Mouse (Mus musculus) intestine, embryonic 16.5 days (tissue): ENCODE measurements around the gene Ap4b1. TPM values are rescaled to one million over a fixed set of nuclear protein-coding genes. Genes with fewer than 3 reads are reported as not detected.
"Not testable (repeated sequence)": the region's sequence is repeated elsewhere in the genome, so short reads cannot be mapped to it uniquely, and the experiment has no call there.

Experiments
- ATAC-seq: fragments of 200-750 bp; cut with Nextera tagmentation; 2 replicates; pipeline ENCODE4 v1.8.0; 2017; ENCODE audit warnings: moderate TSS enrichment, moderate library complexity
- H3K27ac ChIP-seq: fragments of 300-500 bp; sonication (generic); 2 replicates; pipeline ENCODE4 v1.5.1; 2014; ENCODE audit warnings: mild to moderate bottlenecking, low read length
- H3K27me3 ChIP-seq: fragments of 300-500 bp; sonication (generic); replicated peaks from 2 replicates; pipeline ENCODE4 v1.6.1; 2014; ENCODE audit warnings: low read length, control low read depth, mixed read lengths; ENCODE audit not compliant: control insufficient read depth, insufficient read depth
- H3K36me3 ChIP-seq: fragments of 300-500 bp; sonication (generic); 2 replicates; pipeline ENCODE4 v1.6.1; 2014; ENCODE audit warnings: low read length, control low read depth; ENCODE audit not compliant: control insufficient read depth, insufficient read depth
- H3K4me1 ChIP-seq: fragments of 300-500 bp; sonication (generic); 2 replicates; pipeline ENCODE4 v1.6.1; 2014; ENCODE audit warnings: low read length, control low read depth, mixed read lengths; ENCODE audit not compliant: control insufficient read depth, insufficient read depth
- H3K4me2 ChIP-seq: fragments of 300-500 bp; sonication (generic); 2 replicates; pipeline ENCODE4 v1.6.1; 2014; ENCODE audit warnings: low read depth, low read length, control low read depth
- H3K4me3 ChIP-seq: fragments of 300-500 bp; sonication (generic); 2 replicates; pipeline ENCODE4 v1.5.1; 2014; ENCODE audit warnings: mild to moderate bottlenecking, low read length
- H3K9ac ChIP-seq: fragments of 300-500 bp; sonication (generic); 2 replicates; pipeline ENCODE4 v1.6.1; 2014; ENCODE audit warnings: low read depth, low read length
- H3K9me3 ChIP-seq: fragments of 300-500 bp; sonication (generic); 2 replicates; pipeline ENCODE4 v1.6.1; 2016; ENCODE audit warnings: low read length, control low read depth; ENCODE audit not compliant: control insufficient read depth
- WGBS: fragments of 180-500 bp; shearing (Covaris S2); extraction: QIAGEN DNeasy Blood & Tissue Kit; methylation state at CpG from one replicate; pipeline ENCODE4 v1.1.7; 2014; 5-methylcytosine and 5-hydroxymethylcytosine counted together
- polyA plus RNA-seq: library from polyadenylated mRNA; unstranded; fragments of >200 nt; fragmentation: Nextera tagmentation; extraction: Ambion mirVana; gene quantifications from 2 replicates; pipeline ENCODE4 v1.2.1, GENCODE M21; 2015

Gene Ap4b1
- polyA plus RNA-seq, 1 experiment from 2014 or later: 21.8 TPM

DNA sequence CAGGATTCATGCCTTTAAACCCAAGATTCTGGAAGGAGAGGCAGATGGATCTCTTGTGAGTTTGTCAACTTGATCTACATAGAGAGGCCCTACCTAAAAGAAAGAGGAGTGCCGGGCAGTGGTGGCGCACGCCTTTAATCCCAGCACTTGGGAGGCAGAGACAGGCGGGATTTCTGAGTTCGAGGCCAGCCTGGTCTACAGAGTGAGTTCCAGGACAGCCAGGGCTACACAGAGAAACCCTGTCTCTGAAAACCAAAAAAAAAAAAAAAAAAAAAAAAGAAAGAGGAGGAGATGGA lies 17.3 kb upstream of the Ap4b1 start:
- not testable (repeated sequence) for H3K4me1 ChIP-seq, H3K36me3 ChIP-seq, ATAC-seq, H3K27me3 ChIP-seq, H3K4me3 ChIP-seq, H3K9ac ChIP-seq, H3K27ac ChIP-seq, H3K9me3 ChIP-seq
- peak overlapping the region; percentile 58; the same call in 1 of the 2 replicates for H3K4me2 ChIP-seq
- 76% methylated on average over 5 of the region's 5 CpGs for WGBS

DNA sequence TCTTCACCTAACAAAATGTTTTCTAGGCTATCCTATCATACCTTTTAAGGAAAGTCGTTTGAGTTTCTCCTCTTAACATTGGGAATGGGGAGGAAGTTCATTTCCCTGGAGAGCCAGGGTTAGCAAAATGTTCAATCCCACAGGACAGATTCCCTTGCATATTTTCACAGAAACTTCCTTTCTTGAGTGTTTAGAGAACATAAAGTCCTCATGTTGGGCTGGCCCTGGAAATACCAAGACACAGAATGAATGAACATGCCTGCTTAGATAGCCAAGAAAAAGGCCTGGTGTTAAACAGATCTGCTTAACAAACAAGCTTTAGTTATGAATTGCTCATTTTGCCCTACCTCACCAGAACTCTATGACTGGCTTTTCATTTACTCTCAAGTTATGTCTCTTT lies 16.8 kb upstream of the Ap4b1 start:
- Histone ChIP-seq H3K4me2 (no peak overlapping the region), H3K4me3 (no peak overlapping the region), H3K4me1 (peaks cover 5% of the 10 kb centered on the region; the same call in 1 of the 2 replicates), H3K9ac (no peak overlapping the region), H3K36me3 (no peaks in the 10 kb centered on the region), H3K27me3 (no peaks in the 10 kb centered on the region; the same call in 1 of the 2 replicates), H3K27ac (no peak overlapping the region), H3K9me3 (no peaks in the 10 kb centered on the region)
- ATAC-seq: no peak
- WGBS: 80% methylated on average over 1 of the region's 1 CpGs

DNA sequence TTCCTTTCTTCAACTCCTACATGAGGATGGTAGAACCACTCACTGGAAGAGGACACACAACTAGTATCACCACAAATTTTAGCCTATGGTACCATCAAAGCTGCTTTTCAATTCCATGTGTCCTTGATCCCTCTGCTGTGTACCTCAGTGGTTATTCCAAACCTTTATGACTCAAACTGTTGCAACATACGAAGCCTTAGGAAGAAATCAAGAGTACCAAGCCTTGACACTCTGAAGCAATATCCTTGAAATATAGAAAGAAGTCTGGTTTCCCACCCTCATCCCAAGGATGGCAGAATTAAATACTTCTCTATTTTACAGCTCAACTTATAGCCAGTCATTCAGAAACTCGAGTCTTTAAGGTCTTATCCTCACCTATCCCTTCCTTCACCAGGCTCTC lies 12.9 kb upstream of the Ap4b1 start:
- Histone ChIP-seq H3K27ac (no peak overlapping the region), H3K9me3 (no peaks in the 10 kb centered on the region), H3K27me3 (no peaks in the 10 kb centered on the region; the same call in 1 of the 2 replicates), H3K36me3 (no peaks in the 10 kb centered on the region), H3K4me2 (no peak overlapping the region), H3K4me1 (no peaks in the 10 kb centered on the region), H3K9ac (no peak overlapping the region), H3K4me3 (no peak overlapping the region)
- ATAC-seq: no peak
- 60% methylated on average over 2 of the region's 2 CpGs for WGBS

DNA sequence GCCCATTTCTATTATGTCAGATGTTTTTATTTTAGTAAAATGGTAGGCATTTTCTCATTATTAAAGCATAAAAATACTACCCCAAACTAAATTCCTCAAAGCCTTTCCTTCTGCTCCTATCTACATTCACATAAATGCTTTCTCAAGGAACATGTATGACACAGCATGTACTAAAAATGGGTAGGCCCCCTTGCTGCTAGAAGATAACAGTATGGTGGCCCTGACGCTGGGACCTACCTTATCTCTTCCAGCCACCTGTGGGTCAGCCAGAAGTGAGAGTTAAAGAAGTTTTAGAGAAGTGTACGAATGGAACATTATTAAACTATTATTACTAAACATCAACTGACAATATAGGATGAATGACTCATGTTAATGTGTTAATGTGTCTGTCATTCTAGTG lies 9.8 kb upstream of the Ap4b1 start:
- peaks cover 2% of the 10 kb centered on the region; the same call in 1 of the 2 replicates for H3K36me3 ChIP-seq
- H3K4me3 ChIP-seq: no peak overlapping the region
- 62% methylated on average over 2 of the region's 2 CpGs for WGBS
- ATAC-seq: no peak
- no peaks in the 10 kb centered on the region for H3K9me3 ChIP-seq
- H3K4me1 ChIP-seq: peaks cover 2% of the 10 kb centered on the region; the same call in 1 of the 2 replicates
- no peak overlapping the region for H3K9ac ChIP-seq
- H3K27me3 ChIP-seq: no peaks in the 10 kb centered on the region; the same call in 1 of the 2 replicates
- H3K4me2 ChIP-seq: no peak overlapping the region
- H3K27ac ChIP-seq: no peak overlapping the region

DNA sequence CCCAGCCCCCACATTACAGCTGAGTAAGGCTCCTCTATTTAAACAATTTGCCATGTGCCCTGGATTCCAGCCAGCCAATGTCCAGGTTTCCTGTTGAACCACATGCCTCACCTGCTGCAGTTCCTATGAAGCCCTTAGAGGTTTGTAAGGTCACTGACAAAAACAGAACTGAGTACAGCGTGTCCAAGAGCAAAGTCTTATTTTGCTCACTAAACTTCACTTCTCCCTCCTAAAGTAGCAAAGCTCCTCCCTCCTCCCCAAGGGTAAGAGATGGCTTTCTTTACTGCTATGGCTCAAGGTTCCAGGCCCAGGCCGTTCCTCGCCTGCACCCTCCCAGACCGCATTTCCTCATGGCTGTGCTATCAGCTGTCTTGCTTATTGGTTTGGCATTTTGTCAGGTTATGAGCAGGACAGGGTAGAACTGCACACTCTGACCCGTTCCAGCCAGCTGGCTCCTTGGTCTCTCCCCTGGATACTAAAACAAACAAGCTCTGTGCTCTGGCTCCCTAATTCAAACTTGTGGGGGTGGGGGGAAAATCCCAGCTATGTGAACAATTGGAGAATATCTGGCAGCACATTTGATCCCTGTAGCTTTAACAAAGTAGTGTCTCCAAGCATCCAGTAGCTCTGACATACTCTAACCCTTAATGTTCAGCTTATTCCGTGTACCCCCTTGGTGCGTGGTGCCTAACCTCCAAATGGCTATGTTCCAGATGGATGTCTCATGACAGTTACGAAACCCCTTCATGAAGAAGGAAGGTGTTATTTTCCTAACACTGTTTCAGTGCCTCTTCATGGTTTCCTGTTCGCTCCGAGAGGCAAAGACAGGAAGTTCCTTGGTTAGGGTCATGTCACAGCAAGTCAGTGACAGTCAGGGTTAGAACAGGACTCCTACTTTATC lies 7.4 kb upstream of the Ap4b1 start:
- H3K4me1 ChIP-seq: peaks cover 2% of the 10 kb centered on the region; the same call in 1 of the 2 replicates
- peak overlapping the region; percentile 47 for H3K27ac ChIP-seq
- H3K36me3 ChIP-seq: peaks cover 6% of the 10 kb centered on the region; the same call in 1 of the 2 replicates
- 57% methylated on average over 10 of the region's 10 CpGs for WGBS
- H3K9me3 ChIP-seq: no peaks in the 10 kb centered on the region
- no peak overlapping the region for H3K4me3 ChIP-seq
- H3K4me2 ChIP-seq: no peak overlapping the region
- H3K9ac ChIP-seq: no peak overlapping the region
- no peaks in the 10 kb centered on the region for H3K27me3 ChIP-seq
- peak; percentile 97 for ATAC-seq

DNA sequence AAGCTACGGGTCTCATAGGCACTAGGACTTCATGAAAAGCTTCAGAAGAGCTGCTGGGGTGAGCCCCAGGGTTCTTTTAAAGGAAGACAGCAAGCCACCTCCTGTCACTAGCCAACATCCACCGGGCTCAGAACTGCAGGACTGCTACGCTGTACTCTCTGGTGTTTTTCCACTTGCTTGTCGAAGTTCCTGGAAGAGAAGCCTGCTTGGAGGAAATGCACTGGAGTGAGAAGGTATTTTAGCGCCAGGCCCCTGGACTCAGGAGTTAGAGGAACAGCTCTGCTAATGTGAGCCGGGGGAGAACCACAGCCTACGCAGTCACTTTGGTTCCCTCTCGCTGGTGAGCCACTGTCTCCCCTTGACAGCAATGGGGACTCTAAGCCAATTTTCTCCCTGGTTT lies 6.5 kb upstream of the Ap4b1 start:
- H3K27me3 ChIP-seq: no peaks in the 10 kb centered on the region
- no peak overlapping the region for H3K9ac ChIP-seq
- 86% methylated on average over 8 of the region's 8 CpGs for WGBS
- H3K4me1 ChIP-seq: peaks cover 3% of the 10 kb centered on the region
- peaks cover 6% of the 10 kb centered on the region; the same call in 1 of the 2 replicates for H3K36me3 ChIP-seq
- H3K4me3 ChIP-seq: no peak overlapping the region
- H3K27ac ChIP-seq: peak overlapping the region; percentile 38; the same call in 1 of the 2 replicates
- H3K4me2 ChIP-seq: no peak overlapping the region
- no peak for ATAC-seq
- H3K9me3 ChIP-seq: no peaks in the 10 kb centered on the region

DNA sequence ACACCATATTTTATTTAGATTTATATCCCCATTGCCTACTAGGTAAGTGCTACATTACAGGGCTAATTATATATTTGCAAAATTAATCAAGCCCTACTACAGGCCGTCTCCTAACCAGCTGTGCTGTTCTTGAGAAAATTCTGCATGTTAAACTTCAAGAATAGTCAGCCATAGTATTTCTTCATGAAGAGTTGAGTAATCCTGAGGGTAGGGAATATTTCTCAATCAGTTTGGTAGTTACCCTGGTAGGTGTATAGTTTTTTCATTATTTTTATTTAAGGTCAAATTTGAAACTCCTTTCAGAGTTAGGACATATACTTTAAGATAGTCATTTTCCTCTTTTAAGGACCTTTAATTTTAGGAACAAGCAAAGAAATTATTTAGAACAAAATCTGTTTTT lies 3.6 kb upstream of the Ap4b1 start:
- H3K36me3 ChIP-seq: peaks cover 6% of the 10 kb centered on the region; the same call in 1 of the 2 replicates
- no peak overlapping the region for H3K4me3 ChIP-seq
- WGBS: 93% methylated on average over 1 of the region's 1 CpGs
- no peak for ATAC-seq
- H3K27me3 ChIP-seq: no peaks in the 10 kb centered on the region
- no peak overlapping the region for H3K27ac ChIP-seq
- no peak overlapping the region for H3K4me2 ChIP-seq
- H3K4me1 ChIP-seq: peaks cover 10% of the 10 kb centered on the region
- H3K9ac ChIP-seq: no peak overlapping the region
- no peaks in the 10 kb centered on the region for H3K9me3 ChIP-seq

DNA sequence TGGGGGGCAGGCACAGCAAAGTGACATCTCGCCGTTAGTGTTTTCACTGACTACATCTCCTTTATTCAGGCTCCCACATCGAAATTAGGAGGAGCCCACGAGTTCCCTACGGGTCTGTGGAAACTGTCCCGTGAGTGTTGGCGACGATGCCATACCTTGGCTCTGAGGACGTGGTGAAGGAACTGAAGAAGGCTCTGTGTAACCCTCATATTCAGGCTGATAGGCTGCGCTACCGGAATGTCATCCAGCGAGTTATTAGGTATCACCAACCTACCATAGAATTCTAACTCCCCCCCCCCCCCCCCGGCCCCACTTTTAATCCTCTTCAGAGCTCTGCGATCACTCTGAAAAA lies 455 bp downstream of the Ap4b1 start:
- no peaks in the 10 kb centered on the region for H3K9me3 ChIP-seq
- H3K4me1 ChIP-seq: peaks cover 7% of the 10 kb centered on the region; the same call in 1 of the 2 replicates
- peak overlapping the region; percentile 88 for H3K4me2 ChIP-seq
- peak overlapping the region; percentile 85 for H3K4me3 ChIP-seq
- peak; percentile 56 for ATAC-seq
- WGBS: 2% methylated on average over 14 of the region's 14 CpGs
- H3K9ac ChIP-seq: peak overlapping the region; percentile 86
- H3K27ac ChIP-seq: peak overlapping the region; percentile 96
- H3K27me3 ChIP-seq: no peaks in the 10 kb centered on the region
- H3K36me3 ChIP-seq: 0 out of 2 replicates have a peak, but pooled peaks cover 3% of the 10 kb centered on the region

DNA sequence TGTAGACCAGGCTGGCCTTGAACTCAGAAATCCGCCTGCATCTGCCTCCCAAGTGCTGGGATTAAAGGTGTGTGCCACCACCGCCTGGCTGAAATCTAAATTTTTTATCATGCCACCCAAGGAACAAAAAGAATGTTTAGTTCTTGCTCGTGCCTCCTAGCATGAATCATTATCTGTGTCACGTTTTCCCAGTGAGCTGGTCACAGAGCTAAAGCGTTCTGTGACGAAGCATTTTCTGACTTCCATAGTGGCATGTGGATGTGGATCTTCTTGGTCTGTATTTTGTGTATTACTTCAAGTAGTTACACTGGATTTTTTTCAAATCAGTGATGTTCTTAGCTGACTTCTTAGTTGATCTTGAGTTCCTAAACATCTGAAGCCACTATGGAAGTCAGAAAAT lies 1.6 kb downstream of the Ap4b1 start:
- Histone ChIP-seq H3K4me2 (no peak overlapping the region), H3K4me1 (peaks cover 7% of the 10 kb centered on the region; the same call in 1 of the 2 replicates), H3K27ac (no peak overlapping the region), H3K36me3 (0 out of 2 replicates have a peak, but pooled peaks cover 3% of the 10 kb centered on the region), H3K9me3 (no peaks in the 10 kb centered on the region), H3K9ac (no peak overlapping the region), H3K27me3 (no peaks in the 10 kb centered on the region), H3K4me3 (no peak overlapping the region)
- WGBS: 89% methylated on average over 6 of the region's 6 CpGs
- ATAC-seq: no peak
